Mouse (Mus musculus) olfactory bulb, adult 2 months (tissue): ENCODE data around the gene Lrrc45.

Experiments used
- CTCF ChIP-seq: fragments of 200-500 bp; IDR thresholded peaks from 2 replicates; pipeline ENCODE4 v1.5.1; 2012; ENCODE audit warnings: low read depth, mild to moderate bottlenecking, low read length, moderate library complexity; ENCODE audit not compliant: insufficient read depth
- POLR2A ChIP-seq: fragments of 200-500 bp; IDR thresholded peaks from 2 replicates; pipeline ENCODE4 v1.6.1; 2012; ENCODE audit warnings: mild to moderate bottlenecking, low read depth, low read length, moderate library complexity; ENCODE audit not compliant: insufficient read depth

- TF ChIP-seq POLR2A (no peak), CTCF (no peak)
Measured at GRCm38 (mm10) chr11:120683536-120683935, 30.2 kb upstream of the Lrrc45 start.
